Mouse (Mus musculus): ENCODE data around the gene Ifi204. TPM values are rescaled to one million over a fixed set of nuclear protein-coding genes. Genes with fewer than 3 reads are reported as not detected.
A peak's percentile ranks its signal among the peaks of the same experiment; 100 is the strongest.
"Not testable (repeated sequence)": the region's sequence is repeated elsewhere in the genome, so short reads cannot be mapped to it uniquely, and the experiment has no call there.

Gene Ifi204
- total RNA-seq (2014; rRNA removed) (10.2 and 17.7 TPM in 2 replicates), polyA plus RNA-seq (2012; rRNA removed) (0.41 and 0.99 TPM in 2 replicates)

DNA sequence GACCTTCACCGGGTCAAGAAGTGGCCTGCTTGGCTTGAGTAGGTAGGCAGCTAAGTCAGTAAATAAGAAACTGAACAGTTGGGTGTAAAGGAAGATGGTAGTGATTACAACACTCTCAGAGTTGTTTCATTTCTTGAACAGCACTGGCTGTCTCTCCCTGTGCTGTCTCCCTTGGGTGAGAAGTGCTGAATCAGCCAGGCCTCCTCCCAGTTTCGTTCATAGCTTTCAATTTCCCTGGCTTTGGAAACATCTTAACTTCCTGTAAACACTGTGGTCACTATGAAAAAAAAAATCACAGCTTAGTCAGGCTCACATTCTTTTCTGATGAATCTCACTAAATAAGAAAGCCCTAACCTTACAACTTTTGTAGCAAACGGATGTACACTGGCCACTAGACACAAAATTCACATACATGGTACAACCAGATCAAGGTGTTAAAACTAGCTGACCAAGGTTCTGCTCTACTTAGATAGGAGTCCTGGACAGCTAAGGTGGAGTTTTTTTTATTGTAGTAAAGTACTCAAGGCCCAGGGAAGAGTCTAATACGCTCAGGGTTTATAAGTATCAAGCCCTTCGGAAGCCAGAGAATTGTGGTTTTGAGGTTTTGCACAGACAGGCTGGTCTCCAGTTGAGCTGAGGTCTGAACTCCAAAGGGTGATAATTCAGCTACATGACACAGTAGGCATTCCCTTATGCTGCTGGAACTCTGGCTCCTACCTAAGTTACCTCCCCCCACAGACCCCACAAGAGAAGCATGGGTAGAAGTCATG is at the start of gene Ifi204:
Ifi204 (minus strand) TSS at position 96 of the 770 bp plus-strand sequence.
- not testable (repeated sequence) for H3K36me3 ChIP-seq (ENCODE audit: control insufficient read depth, insufficient read depth, low read length); H3K27me3 ChIP-seq (ENCODE audit: control insufficient read depth, insufficient read depth, low read length); H3K79me2 ChIP-seq (ENCODE audit: control insufficient read depth, insufficient read depth, low read length); H3K4me1 ChIP-seq (ENCODE audit: control insufficient read depth, insufficient read depth, low read length)
- H3K27ac ChIP-seq (replicated peaks; ENCODE audit: insufficient read depth, low read depth, low read length) = peak within 1 kb of the TSS; percentile 54; the same call in 1 of the 2 replicates
- H3K9ac ChIP-seq (ENCODE audit: low read depth, low read length) = peak within 1 kb of the TSS; percentile 47; the same call in 1 of the 2 replicates
- DNase-seq (ENCODE audit: extremely low read depth, low read depth, low spot score) = peak; percentile 54
- peak within 1 kb of the TSS; percentile 48 for H3K4me3 ChIP-seq (ENCODE audit: insufficient read depth, low read depth, low read length)
- WGBS = 64% methylated on average over 5 of the region's 5 CpGs

DNA sequence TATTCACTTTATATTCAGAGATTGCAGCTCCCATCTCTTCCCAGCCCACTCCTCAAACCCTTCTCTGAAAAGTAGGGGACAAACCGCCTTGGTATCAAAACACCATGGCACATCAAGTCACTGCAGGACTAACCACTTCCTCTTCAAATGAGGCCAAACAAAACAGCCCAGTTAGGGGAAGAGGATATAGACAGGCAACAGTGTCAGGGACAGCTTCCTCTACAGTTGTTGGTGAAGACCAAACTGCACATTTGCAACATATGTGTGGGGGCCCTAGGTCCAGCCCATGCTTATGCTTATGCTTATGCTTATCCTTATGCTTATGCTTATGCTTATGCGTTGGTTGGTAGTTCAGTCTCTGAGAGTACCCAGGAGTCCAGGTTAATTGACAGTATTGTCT is 42.6 kb upstream of the Ifi204 start:
- not testable (repeated sequence) for H3K9ac ChIP-seq (ENCODE audit: low read depth, low read length); H3K4me3 ChIP-seq (ENCODE audit: insufficient read depth, low read depth, low read length); H3K79me2 ChIP-seq (ENCODE audit: control insufficient read depth, insufficient read depth, low read length); H3K27me3 ChIP-seq (ENCODE audit: control insufficient read depth, insufficient read depth, low read length); H3K36me3 ChIP-seq (ENCODE audit: control insufficient read depth, insufficient read depth, low read length); H3K4me1 ChIP-seq (ENCODE audit: control insufficient read depth, insufficient read depth, low read length); H3K27ac ChIP-seq (replicated peaks; ENCODE audit: insufficient read depth, low read depth, low read length)
- peak; percentile 13 for DNase-seq (ENCODE audit: extremely low read depth, low read depth, low spot score)
- 72% methylated on average over 2 of the region's 2 CpGs for WGBS

DNA sequence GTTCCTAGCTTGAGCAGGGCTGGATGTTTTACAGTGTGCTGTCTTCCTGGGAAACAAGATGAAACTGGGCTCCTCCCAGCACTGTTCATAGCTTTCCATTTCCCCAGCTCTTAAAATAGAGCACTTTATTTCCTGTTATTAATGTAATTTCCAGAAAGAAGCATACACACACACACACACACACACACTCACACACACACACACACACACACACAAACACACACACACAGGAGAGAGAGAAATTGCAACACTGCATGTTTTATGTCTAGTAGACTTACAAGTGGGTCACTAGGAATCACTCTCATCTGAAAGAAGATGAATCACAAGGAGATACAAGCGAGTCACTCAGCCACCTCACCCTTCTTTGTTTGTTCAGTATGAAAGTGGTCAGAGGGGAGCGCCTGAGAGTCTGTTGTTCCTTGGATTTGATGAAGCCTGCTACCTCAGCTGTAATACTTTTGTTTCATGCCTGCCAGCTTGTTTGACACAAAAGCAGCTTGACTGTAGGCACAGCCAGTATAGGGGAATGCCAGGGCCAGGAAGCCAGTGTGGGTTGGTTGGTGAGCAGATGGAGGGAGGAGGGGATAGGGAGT is 36.0 kb upstream of the Ifi204 start:
- H3K36me3 ChIP-seq (ENCODE audit: control insufficient read depth, insufficient read depth, low read length); H3K9ac ChIP-seq (ENCODE audit: low read depth, low read length); H3K4me3 ChIP-seq (ENCODE audit: insufficient read depth, low read depth, low read length); H3K4me1 ChIP-seq (ENCODE audit: control insufficient read depth, insufficient read depth, low read length); H3K27me3 ChIP-seq (ENCODE audit: control insufficient read depth, insufficient read depth, low read length); H3K79me2 ChIP-seq (ENCODE audit: control insufficient read depth, insufficient read depth, low read length): not testable (repeated sequence)
- H3K27ac ChIP-seq (replicated peaks; ENCODE audit: insufficient read depth, low read depth, low read length) = 0 out of 2 replicates have a peak overlapping the region, but pooled peaks have one; percentile 44
- 58% methylated on average over 2 of the region's 2 CpGs for WGBS
- DNase-seq (ENCODE audit: extremely low read depth, low read depth, low spot score) = peak; percentile 16

DNA sequence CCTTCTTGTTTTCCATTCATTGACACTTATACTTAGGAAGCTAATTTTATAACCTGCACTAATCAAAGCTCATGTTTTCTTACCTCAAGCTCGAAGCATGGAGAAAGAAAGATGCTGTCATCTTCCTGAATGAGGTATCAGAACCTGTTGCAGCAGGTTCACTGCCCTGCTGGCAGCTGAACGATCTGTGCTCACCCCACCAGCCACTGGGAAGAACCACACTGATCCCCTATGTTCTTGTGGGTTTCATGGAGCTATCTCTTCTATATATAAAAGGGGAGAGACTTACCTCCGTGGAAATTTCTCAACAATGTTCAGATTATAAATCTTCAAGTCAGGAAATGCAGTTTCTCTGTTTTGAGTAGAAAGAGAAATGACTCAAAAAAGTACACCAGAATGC is 35.5 kb upstream of the Ifi204 start:
- Histone ChIP-seq H3K4me3 (ENCODE audit: insufficient read depth, low read depth, low read length) (peak overlapping the region; percentile 26; the same call in 1 of the 2 replicates), H3K27ac (replicated peaks; ENCODE audit: insufficient read depth, low read depth, low read length) (peak overlapping the region; percentile 44), H3K9ac (ENCODE audit: low read depth, low read length) (0 out of 2 replicates have a peak overlapping the region, but pooled peaks have one; percentile 11)
- not testable (repeated sequence) for H3K79me2 ChIP-seq (ENCODE audit: control insufficient read depth, insufficient read depth, low read length); H3K36me3 ChIP-seq (ENCODE audit: control insufficient read depth, insufficient read depth, low read length); H3K27me3 ChIP-seq (ENCODE audit: control insufficient read depth, insufficient read depth, low read length); H3K4me1 ChIP-seq (ENCODE audit: control insufficient read depth, insufficient read depth, low read length); DNase-seq (ENCODE audit: extremely low read depth, low read depth, low spot score)
- WGBS = 52% methylated on average over 3 of the region's 3 CpGs

DNA sequence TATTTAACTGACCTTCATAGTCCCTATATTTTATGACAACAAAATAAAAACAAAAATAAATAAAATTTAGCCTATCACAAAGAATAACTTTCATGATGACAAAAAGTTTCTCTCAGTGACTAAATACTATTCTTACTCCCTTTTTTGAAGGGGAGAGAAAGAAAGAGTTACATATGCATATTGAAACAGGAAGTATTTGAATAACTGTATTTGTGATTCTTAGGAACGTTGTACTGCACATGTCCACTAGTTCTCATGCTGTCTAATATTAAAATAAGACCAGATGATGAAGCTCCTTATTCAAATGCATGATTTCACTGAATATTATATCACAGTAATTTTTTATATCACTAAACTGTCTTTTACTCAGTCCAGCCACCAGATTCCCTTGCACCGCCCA is 35.0 kb upstream of the Ifi204 start:
- H3K4me1 ChIP-seq (ENCODE audit: control insufficient read depth, insufficient read depth, low read length); DNase-seq (ENCODE audit: extremely low read depth, low read depth, low spot score); H3K27me3 ChIP-seq (ENCODE audit: control insufficient read depth, insufficient read depth, low read length); H3K79me2 ChIP-seq (ENCODE audit: control insufficient read depth, insufficient read depth, low read length); H3K4me3 ChIP-seq (ENCODE audit: insufficient read depth, low read depth, low read length); H3K9ac ChIP-seq (ENCODE audit: low read depth, low read length); H3K36me3 ChIP-seq (ENCODE audit: control insufficient read depth, insufficient read depth, low read length): not testable (repeated sequence)
- peak overlapping the region; percentile 44; the same call in 1 of the 2 replicates for H3K27ac ChIP-seq (replicated peaks; ENCODE audit: insufficient read depth, low read depth, low read length)
- 71% methylated on average over 2 of the region's 2 CpGs for WGBS

DNA sequence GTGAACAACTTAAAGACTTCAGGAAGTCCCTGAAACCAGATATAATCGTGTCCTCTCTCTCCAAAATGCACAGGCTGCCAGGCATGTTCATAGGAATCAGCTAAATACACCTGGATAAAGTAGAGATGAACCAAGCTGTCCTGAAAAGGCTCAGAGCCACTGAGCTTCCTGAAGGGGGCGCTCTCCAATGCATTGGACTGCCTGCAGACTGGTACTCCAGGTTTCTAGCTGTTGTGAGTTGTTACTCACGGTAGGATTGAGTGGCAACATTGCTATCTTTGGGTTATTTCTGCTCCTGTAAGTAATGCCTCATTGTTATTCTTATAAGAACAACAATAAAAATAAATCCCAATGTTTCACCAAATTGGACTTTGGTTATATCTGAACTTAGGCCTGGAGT is 6.7 kb upstream of the Ifi204 start:
- 34% methylated on average over 3 of the region's 3 CpGs for WGBS
- H3K4me1 ChIP-seq (ENCODE audit: control insufficient read depth, insufficient read depth, low read length); H3K36me3 ChIP-seq (ENCODE audit: control insufficient read depth, insufficient read depth, low read length); H3K79me2 ChIP-seq (ENCODE audit: control insufficient read depth, insufficient read depth, low read length); H3K27me3 ChIP-seq (ENCODE audit: control insufficient read depth, insufficient read depth, low read length); H3K9ac ChIP-seq (ENCODE audit: low read depth, low read length); H3K27ac ChIP-seq (replicated peaks; ENCODE audit: insufficient read depth, low read depth, low read length); DNase-seq (ENCODE audit: extremely low read depth, low read depth, low spot score); H3K4me3 ChIP-seq (ENCODE audit: insufficient read depth, low read depth, low read length): not testable (repeated sequence)

DNA sequence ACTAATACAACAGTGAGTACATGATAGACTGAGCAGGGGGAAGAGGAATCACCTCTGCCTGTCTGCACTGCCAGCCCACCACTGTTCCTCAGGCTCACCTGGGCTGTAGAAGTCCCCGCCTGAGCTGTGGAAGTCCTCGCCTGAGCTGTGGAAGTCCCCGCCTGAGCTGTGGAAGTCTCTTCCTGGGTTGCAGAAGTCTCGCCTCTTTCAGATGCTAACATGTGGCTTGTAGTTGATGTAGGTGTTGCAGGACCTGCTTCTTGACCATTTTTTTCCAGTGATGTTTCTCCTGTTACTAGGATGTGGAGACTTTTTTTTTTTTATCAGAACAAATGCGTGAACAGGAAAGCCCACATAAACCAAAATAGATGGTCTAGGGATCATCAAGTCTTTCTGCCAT is 6.7 kb downstream of the Ifi204 start:
- 84% methylated on average over 5 of the region's 5 CpGs for WGBS
- H3K36me3 ChIP-seq (ENCODE audit: control insufficient read depth, insufficient read depth, low read length); H3K9ac ChIP-seq (ENCODE audit: low read depth, low read length); H3K27me3 ChIP-seq (ENCODE audit: control insufficient read depth, insufficient read depth, low read length); H3K27ac ChIP-seq (replicated peaks; ENCODE audit: insufficient read depth, low read depth, low read length); H3K79me2 ChIP-seq (ENCODE audit: control insufficient read depth, insufficient read depth, low read length); H3K4me3 ChIP-seq (ENCODE audit: insufficient read depth, low read depth, low read length); H3K4me1 ChIP-seq (ENCODE audit: control insufficient read depth, insufficient read depth, low read length); DNase-seq (ENCODE audit: extremely low read depth, low read depth, low spot score): not testable (repeated sequence)

All from liver, adult 2 months (tissue).